Mouse (Mus musculus): ENCODE data around the gene Adap1. TPM values are rescaled to one million over a fixed set of nuclear protein-coding genes. Genes with fewer than 3 reads are reported as not detected.

Adap1 gene
- 7.8 and 8.7 TPM in 2 replicates for polyA plus RNA-seq (2012; rRNA removed)

DNA sequence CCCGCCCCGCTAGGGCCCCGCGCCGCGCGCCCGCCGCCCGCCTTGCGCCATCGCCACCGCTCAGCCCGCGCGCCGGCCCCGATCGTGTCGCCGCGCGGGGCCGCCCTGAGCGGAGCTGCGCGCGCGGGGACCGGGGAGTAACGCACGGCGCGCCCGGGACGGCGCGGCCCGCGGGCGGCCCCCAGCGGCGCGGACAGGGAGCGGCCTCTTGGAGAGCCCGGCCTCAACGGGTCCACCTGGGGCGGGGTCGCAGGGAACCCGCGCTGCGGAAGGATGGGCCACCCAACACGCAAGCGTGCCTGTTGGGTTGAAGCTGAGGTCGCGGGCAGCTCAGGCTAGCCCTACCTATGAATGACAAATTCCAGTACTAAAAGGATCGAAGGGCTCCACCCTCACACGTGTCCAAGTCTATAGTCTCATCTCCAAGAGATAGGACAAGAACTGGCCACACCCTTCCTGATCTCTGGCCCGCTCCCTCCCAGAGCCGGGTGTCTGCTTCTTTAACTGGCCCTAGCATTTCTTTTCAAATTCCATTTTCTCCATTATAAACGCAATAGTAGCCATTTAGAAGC is at the start of gene Adap1:
Gene Adap1, minus strand, starts transcription at position 228 of the 572 bp plus-strand sequence.
- Histone ChIP-seq H3K4me3 (ENCODE audit: control insufficient read depth, low read depth, low read length) (peak within 1 kb of the TSS; percentile 80), H3K4me1 (ENCODE audit: control insufficient read depth, insufficient read depth, low read length) (peaks cover 19% of the 10 kb centered on the region), H3K36me3 (ENCODE audit: control insufficient read depth, insufficient read depth, low read length) (no peaks in the 10 kb centered on the region), H3K27ac (ENCODE audit: control insufficient read depth, insufficient read depth, low read depth, low read length) (peak within 1 kb of the TSS; percentile 79), H3K27me3 (ENCODE audit: control insufficient read depth, insufficient read depth, low read length) (no peaks in the 10 kb centered on the region)
- TF ChIP-seq CTCF (IDR thresholded peaks at IDR 0.05; ENCODE audit: control insufficient read depth, insufficient read depth, insufficient replicate concordance, low read depth, low read length) (0 out of 2 replicates have a peak, but pooled peaks have one; percentile 18), POLR2A (IDR thresholded peaks at IDR 0.05; ENCODE audit: control insufficient read depth, low read depth, low read length) (peak; percentile 57)

DNA sequence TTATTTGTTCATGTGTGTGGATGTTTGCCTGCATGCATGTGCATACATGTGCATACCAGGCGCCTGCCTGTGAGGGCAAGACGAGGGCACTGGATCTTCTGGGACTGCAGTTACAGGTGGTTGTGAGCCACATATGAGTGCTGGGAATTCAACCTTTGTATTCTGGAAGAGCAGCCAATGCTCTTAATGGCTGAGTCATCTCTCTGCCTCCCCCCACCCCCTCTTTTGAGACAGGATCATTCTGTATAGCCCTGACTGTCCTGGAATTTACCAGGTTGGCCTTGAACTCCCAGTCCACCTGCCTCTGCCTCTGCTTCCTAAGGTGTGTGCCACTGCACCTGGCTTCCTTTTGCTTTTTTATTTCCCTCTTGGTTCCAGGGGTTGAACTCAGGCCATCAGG is 49.4 kb upstream of the Adap1 start:
- Histone ChIP-seq H3K4me1 (ENCODE audit: control insufficient read depth, insufficient read depth, low read length) (peaks cover 21% of the 10 kb centered on the region), H3K27me3 (ENCODE audit: control insufficient read depth, insufficient read depth, low read length) (no peaks in the 10 kb centered on the region), H3K27ac (ENCODE audit: control insufficient read depth, insufficient read depth, low read depth, low read length) (no peak overlapping the region), H3K4me3 (ENCODE audit: control insufficient read depth, low read depth, low read length) (no peak overlapping the region), H3K36me3 (ENCODE audit: control insufficient read depth, insufficient read depth, low read length) (no peaks in the 10 kb centered on the region)
- TF ChIP-seq CTCF (IDR thresholded peaks at IDR 0.05; ENCODE audit: control insufficient read depth, insufficient read depth, insufficient replicate concordance, low read depth, low read length) (no peak), POLR2A (IDR thresholded peaks at IDR 0.05; ENCODE audit: control insufficient read depth, low read depth, low read length) (no peak)

DNA sequence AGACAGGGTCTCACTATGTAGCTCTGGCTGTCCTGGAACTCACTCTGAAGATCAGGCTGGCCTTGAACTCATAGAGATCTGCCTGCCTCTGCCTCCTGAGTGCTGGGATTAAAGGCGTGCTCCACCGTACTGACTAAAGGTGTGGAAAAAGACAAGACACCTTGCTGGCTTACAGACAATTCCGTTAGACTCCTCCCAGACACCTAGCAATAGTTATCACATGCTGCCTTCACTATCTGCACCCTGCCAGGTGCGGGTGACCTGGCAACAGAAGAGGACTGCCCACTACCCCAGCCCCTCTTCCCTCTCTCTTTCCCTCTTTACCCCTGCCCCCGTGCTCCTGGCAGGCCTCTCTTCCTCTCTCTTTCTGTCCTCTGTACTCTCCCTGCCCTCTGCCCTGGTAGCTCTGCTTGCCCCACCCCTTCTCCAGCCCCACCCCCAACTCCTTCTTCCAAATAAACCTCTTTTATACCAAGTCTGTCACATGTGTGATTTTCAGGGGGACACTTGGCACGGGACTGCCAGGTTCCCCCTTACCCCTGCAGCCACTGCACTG is 48.5 kb upstream of the Adap1 start:
- Histone ChIP-seq H3K4me1 (ENCODE audit: control insufficient read depth, insufficient read depth, low read length) (peaks cover 13% of the 10 kb centered on the region), H3K4me3 (ENCODE audit: control insufficient read depth, low read depth, low read length) (no peak overlapping the region), H3K36me3 (ENCODE audit: control insufficient read depth, insufficient read depth, low read length) (no peaks in the 10 kb centered on the region), H3K27ac (ENCODE audit: control insufficient read depth, insufficient read depth, low read depth, low read length) (no peak overlapping the region), H3K27me3 (ENCODE audit: control insufficient read depth, insufficient read depth, low read length) (no peaks in the 10 kb centered on the region)
- TF ChIP-seq CTCF (IDR thresholded peaks at IDR 0.05; ENCODE audit: control insufficient read depth, insufficient read depth, insufficient replicate concordance, low read depth, low read length) (no peak), POLR2A (IDR thresholded peaks at IDR 0.05; ENCODE audit: control insufficient read depth, low read depth, low read length) (no peak)

- no peaks in the 10 kb centered on the region for H3K27me3 ChIP-seq (ENCODE audit: control insufficient read depth, insufficient read depth, low read length)
- no peak for TF ChIP-seq POLR2A (IDR thresholded peaks at IDR 0.05; ENCODE audit: control insufficient read depth, low read depth, low read length)
- TF ChIP-seq CTCF (IDR thresholded peaks at IDR 0.05; ENCODE audit: control insufficient read depth, insufficient read depth, insufficient replicate concordance, low read depth, low read length), result no peak
- H3K4me3 ChIP-seq (ENCODE audit: control insufficient read depth, low read depth, low read length), result no peak overlapping the region
- peaks cover 7% of the 10 kb centered on the region for H3K4me1 ChIP-seq (ENCODE audit: control insufficient read depth, insufficient read depth, low read length)
- no peaks in the 10 kb centered on the region for H3K36me3 ChIP-seq (ENCODE audit: control insufficient read depth, insufficient read depth, low read length)
- no peak overlapping the region for H3K27ac ChIP-seq (ENCODE audit: control insufficient read depth, insufficient read depth, low read depth, low read length)
These were observed 47.7 kb upstream of the Adap1 start for GRCm38 (mm10) chr5:139373126-139373525.

DNA sequence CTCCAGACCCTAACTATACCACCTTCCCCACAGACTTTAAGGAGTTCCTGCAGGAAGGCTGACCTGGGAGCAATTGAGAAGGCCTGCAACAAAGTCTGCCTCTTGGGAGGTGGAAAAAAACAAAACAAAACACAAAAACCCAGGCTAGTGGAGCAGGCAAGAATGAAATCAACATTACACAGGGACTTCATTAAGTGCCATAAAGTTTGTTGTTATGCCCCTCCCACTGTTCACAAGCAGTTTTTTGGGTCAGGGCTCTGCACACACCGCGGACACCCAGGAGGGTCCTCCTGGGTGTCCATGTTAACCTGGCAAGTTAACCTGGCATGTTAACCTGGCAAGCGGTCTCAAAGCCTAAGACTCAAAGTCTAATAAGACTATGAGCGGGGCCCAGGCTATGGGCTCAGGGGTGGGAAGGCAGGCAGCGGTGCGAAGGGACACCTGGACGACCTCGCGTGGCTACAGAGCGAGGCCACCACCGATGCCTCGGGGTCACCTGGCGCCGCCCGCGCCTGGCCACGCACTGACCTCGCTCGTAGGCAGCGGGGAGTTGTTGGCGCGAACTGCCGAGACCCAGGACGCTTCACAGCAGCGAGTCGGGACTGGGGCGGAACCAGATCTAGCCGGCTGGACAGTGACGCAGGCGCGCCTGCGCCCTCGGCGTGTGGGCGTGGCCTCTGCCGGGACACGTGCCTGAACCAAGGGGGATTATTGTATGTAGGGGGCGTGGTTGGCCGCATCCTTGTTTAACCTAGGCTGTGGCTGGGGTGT is 46.4 kb upstream of the Adap1 start:
- no peaks in the 10 kb centered on the region for H3K36me3 ChIP-seq (ENCODE audit: control insufficient read depth, insufficient read depth, low read length)
- peak overlapping the region; percentile 82 for H3K27ac ChIP-seq (ENCODE audit: control insufficient read depth, insufficient read depth, low read depth, low read length)
- peak overlapping the region; percentile 78 for H3K4me3 ChIP-seq (ENCODE audit: control insufficient read depth, low read depth, low read length)
- peaks cover 7% of the 10 kb centered on the region for H3K4me1 ChIP-seq (ENCODE audit: control insufficient read depth, insufficient read depth, low read length)
- H3K27me3 ChIP-seq (ENCODE audit: control insufficient read depth, insufficient read depth, low read length), result no peaks in the 10 kb centered on the region
- TF ChIP-seq CTCF (IDR thresholded peaks at IDR 0.05; ENCODE audit: control insufficient read depth, insufficient read depth, insufficient replicate concordance, low read depth, low read length) (no peak), POLR2A (IDR thresholded peaks at IDR 0.05; ENCODE audit: control insufficient read depth, low read depth, low read length) (peak; percentile 98)

GRCm38 (mm10) chr5:139371118-139371517 is 45.7 kb upstream of the Adap1 start:
- H3K27ac ChIP-seq (ENCODE audit: control insufficient read depth, insufficient read depth, low read depth, low read length), result peak overlapping the region; percentile 82; the same call in 1 of the 2 replicates
- H3K27me3 ChIP-seq (ENCODE audit: control insufficient read depth, insufficient read depth, low read length), result no peaks in the 10 kb centered on the region
- H3K36me3 ChIP-seq (ENCODE audit: control insufficient read depth, insufficient read depth, low read length), result no peaks in the 10 kb centered on the region
- H3K4me1 ChIP-seq (ENCODE audit: control insufficient read depth, insufficient read depth, low read length), result peaks cover 7% of the 10 kb centered on the region
- H3K4me3 ChIP-seq (ENCODE audit: control insufficient read depth, low read depth, low read length), result peak overlapping the region; percentile 78
- TF ChIP-seq POLR2A (IDR thresholded peaks at IDR 0.05; ENCODE audit: control insufficient read depth, low read depth, low read length) (no peak), CTCF (IDR thresholded peaks at IDR 0.05; ENCODE audit: control insufficient read depth, insufficient read depth, insufficient replicate concordance, low read depth, low read length) (no peak)

- Histone ChIP-seq H3K36me3 (ENCODE audit: control insufficient read depth, insufficient read depth, low read length) (no peaks in the 10 kb centered on the region), H3K4me1 (ENCODE audit: control insufficient read depth, insufficient read depth, low read length) (peaks cover 7% of the 10 kb centered on the region), H3K27me3 (ENCODE audit: control insufficient read depth, insufficient read depth, low read length) (no peaks in the 10 kb centered on the region), H3K27ac (ENCODE audit: control insufficient read depth, insufficient read depth, low read depth, low read length) (no peak overlapping the region), H3K4me3 (ENCODE audit: control insufficient read depth, low read depth, low read length) (no peak overlapping the region)
- no peak for TF ChIP-seq POLR2A (IDR thresholded peaks at IDR 0.05; ENCODE audit: control insufficient read depth, low read depth, low read length)
- no peak for TF ChIP-seq CTCF (IDR thresholded peaks at IDR 0.05; ENCODE audit: control insufficient read depth, insufficient read depth, insufficient replicate concordance, low read depth, low read length)
These were observed 44.9 kb upstream of the Adap1 start for GRCm38 (mm10) chr5:139370336-139370735.
